Mouse (Mus musculus) cerebellum, adult (tissue): ENCODE data around the gene Prkcb.
"Not testable (repeated sequence)": the region's sequence is repeated elsewhere in the genome, so short reads cannot be mapped to it uniquely, and the experiment has no call there.

Experiments
- ATAC-seq: cut with Nextera tagmentation; 2 replicates; pipeline ENCODE4 v1.9.2; 2017; ENCODE audit warnings: mild to moderate bottlenecking, moderate library complexity, mixed read lengths; ENCODE audit not compliant: insufficient number of reproducible peaks, low FRiP score, low TSS enrichment

The Prkcb gene

DNA sequence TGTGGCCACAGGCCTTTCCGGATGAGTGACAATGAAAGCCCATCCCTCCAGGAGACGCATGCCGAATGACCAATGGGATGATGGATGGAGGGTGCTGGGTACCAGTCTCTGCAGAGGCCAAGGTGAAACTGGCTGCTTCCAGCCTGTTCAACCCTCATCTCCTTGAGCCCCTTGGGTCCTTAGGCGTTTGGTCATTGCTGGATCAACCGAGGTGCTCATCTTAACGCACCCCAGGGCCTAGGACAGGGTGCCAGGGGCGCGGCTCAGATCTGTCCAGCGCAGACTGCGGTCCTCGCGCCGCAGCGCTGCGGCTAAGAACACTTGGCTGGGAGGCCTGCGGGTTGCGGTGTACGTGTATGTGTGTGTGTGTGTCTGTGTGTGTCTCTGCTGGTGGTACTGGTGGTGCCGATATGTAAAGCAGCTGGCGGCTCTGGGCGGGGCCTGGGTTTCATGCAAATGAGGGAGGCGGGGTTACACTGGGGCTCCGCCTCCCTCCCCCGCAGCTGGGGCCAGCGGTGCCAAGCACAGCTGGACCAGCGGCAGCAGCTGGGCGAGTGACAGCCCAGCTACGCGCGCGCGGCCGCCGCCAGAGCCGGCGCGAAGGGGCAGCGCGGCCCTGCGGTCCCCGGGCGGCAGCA, at the start of gene Prkcb:
Prkcb (plus strand) TSS at position 147 of the 638 bp plus-strand sequence.
- peak; percentile 59 for ATAC-seq

DNA sequence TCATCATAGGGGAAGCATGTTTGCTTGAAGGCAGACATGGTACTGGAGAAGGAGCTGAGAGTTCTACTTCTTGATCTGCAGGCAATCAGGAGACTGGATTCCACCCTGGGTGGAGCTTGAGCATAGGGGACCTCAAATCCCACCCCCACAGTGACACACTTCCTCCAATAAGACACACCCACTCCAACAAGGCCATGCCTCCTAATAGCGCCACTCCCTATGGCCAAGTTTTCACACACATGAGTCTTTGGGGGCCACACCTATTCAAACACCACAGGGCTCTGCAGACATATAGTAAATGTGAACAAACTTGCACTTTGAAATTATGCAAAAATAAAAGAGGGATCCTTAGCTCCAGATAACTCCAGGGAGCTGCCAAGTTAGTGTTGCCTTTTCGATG, 49.6 kb upstream of the Prkcb start:
- ATAC-seq: no peak

DNA sequence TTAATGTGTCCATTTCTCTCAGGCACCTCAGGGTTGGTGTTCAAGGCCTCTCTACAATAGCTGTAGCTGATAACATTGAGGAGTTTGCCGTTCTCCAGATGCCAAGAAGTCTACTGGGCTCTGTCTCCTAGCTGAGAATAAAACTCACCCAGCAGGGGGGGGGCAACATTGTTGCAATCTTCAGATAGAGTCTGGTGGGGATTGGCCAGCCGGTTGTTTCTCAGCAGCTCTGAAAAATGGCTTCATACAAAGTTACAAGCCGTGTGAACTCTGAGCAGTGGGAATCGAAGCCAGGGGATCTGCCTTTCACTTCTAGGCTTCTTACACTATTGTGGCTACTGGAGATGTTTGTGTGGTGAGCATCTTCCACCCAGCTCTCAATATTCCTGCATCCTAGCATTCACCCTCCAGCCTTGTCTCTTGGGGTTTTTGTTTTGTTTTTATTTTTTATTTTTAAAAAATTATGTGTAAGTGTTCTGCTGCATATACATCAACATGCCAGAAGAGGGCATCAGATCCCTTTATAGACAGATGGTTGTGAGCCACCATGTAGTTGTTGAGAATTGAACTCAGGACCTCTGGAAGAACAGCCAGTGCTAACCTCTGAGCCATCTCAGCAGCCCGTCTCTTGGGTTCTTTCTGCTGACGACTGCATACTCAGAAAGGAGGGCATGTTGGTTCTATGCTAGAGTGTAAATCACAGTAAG, 48.0 kb upstream of the Prkcb start:
- ATAC-seq: no peak

DNA sequence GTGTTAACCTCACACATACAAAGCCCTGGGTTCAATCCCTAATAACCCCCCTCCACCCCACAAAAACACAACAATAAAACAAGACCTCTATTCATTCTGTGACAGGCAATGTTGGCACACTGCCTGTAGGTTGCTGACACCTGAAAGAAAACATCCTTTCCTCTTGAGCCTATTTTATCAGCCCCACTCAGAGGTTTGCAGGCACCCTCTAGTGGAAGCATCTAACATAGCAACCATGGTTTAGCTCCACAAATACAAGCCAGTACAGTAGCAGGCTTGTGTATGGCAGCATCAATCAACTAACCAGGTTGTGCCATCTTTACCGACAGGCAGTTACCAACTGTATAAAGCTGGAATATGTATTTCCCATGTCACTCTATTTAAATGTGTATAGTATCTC, 46.3 kb upstream of the Prkcb start:
- no peak for ATAC-seq

DNA sequence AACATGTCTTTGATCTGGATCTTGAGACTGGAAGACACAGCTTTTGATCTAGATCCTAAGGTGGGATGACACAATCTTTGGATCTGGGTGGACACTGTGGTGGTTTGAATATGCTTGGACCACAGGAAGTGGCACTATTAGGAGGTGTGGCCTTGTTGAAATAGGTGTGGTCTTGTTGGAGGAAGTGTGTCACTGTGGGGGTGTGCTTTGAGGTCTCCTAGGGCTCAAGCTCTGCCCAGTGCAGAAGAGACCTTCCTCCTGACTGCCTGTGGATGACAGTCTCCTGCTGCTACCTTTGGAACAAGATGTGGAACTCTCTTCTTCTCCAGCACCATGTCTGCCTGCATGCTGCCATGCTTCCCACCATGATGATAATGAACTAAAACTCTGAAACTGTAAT, 45.8 kb upstream of the Prkcb start:
- not testable (repeated sequence) for ATAC-seq

DNA sequence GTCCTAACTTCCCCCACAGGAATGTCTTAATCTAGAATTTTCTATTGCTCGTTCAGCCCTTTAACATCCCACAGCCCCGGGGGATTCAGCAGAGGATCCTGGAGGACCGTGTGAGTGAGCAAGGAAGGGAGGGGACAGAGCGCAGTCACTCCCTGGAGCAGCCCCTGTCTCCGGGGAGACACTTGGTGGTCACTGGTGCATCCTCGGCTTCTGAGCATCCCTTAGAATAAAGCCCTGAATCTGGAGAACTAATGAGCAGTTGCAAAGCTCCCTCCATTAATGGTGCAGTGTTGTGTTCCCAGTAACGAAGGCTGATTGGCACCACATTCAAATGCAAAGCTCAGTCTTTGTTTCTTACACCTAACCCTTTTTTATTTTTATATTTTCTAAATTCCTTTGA, 44.4 kb upstream of the Prkcb start:
- ATAC-seq: no peak

DNA sequence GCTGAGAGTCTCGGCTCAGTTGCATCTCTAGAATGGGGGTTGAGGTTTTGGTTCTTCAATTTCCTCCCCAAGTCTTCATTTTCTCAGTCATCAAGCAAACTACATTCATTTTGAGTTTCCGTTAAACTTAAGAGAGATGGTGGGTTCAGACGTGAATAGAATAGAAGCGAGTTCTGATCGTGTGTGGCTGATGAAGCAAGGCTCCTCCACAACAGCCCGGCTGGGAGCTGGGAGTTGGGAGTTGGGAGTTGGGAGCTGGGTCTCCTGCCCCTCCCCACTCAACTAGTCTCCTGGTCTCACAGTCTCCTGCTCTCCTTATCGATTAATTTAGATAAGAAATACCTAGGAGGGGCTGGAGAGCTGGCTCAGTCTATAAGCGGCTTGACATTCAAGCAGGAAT, 44.0 kb upstream of the Prkcb start:
- ATAC-seq: no peak

DNA sequence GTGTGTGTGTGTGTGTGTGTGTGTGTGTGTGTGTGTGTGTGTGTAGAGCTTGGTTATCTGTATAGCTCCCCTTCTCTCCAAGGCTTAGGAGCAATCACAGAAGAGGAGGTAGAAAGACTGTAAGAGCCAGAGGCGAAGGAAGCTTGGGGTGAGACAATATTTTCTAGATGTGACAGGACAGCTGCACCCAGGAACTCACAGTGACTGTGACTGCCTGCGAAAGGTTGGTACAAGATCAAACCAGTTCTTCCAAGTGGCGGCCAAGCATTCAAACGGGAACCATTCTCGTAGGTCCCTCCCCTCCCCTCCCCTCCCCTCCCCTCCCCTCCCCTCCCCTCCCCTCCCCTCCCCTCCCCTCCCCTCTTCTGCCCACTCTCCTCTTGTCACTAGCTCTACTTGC, 42.6 kb upstream of the Prkcb start:
- ATAC-seq: no peak

DNA sequence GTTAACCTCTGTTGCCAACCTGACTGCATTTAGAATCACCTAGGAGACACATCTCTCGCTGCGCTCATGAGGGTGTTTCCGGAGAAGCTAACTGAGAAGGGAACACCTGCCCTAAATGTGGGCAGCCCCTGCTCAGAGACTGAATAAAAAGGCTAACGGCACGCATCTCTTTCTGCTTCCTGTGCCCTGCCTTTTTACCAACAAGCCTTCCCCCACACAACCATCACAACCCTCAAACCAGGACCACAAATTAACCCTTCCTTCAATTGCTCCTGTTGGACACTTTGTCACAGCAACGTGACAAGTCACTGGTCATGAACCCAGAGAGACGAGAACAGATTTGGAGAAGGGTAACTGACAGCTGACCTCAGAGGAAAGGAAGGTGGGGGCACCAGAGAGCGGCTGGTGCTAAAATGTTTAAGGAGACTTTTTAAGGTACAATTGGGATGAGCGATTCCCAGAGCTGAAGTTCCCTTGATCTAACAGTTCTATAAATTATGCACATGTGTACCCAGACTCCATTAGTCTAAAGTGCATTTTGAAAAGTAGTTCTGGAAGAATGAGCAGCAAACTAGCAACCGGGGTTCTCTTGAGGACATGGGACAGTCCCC, 41.2 kb upstream of the Prkcb start:
- no peak for ATAC-seq

DNA sequence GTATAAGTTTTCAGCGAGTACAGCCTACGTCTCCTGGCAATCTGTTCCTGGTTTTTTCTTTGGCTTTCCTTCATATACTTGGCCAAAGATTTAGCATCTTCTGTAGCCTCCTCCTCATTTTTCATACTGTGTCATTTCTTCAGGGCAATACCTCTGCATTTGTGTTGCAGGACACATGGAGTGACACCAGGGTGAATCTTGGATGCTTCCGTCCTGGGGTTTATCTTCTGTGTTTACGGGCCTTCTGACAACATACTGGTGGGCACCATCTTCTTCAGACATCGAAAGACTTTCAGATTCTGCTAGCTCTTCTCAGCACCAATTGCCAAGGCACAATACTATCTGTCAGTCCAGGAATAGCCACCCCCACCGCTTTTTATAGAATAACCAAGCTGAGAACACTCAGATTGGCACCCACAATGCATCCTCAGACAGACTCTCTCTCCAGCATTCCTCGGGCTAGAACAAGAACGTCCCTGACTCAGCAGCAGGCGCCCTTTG, 39.2 kb upstream of the Prkcb start:
- no peak for ATAC-seq

DNA sequence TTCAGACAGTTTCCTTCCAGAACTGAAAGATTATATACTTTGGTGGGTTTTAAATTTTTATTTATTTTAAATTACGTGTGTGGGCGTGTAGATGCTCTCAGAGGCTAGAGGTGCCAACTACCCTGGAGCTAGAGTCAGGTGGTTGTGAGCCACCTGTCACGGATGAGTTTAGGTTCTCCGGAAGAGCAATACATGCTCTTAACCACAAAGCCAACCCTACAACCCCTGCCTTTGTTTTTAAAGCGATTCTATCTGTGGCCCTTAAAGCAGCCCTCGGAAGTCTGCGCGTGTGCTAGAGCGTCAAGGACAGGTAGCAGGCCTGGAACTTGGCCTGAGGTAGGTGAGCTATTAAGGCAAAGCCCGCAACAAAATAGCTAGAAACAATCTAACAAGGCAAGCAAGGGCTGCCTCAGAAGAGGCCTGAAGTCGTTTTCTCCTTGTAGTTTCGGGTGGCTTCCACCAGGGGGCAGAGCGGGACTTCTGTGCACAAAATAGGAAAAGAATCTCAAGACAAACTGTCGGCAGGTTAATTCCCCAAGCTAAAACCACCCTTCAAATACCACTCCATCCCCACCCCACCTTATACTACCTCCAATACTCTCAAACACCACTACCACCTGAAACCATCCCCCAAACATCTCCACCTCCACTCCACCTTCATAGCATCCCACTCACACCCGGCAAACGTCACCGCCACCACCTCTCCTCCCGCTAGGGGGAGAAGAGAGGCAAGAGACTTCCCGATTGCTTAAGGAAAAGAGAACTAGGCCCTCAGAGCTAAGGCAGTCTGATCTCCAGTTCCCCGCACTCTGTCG, 37.1 kb upstream of the Prkcb start:
- peak; percentile 93 for ATAC-seq

DNA sequence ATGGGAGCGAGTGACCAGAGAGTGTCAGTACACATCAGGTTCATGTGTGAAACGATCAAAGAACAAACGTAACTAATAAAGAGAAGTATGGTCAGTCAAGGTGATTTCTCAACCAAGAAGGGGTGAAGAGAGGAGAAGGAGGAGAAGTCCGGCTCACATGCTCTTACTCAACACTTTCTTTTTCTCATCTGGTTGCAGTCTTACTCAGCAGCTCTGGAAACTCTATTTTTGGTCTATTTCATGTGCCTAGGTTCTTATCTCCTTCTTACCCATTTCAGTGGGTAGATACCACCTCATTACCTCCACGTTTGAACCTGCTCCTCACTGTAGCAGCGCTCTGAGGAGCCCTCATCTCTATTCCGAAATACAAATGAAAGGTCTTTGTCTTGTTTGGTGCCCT, 31.8 kb upstream of the Prkcb start:
- ATAC-seq: no peak

DNA sequence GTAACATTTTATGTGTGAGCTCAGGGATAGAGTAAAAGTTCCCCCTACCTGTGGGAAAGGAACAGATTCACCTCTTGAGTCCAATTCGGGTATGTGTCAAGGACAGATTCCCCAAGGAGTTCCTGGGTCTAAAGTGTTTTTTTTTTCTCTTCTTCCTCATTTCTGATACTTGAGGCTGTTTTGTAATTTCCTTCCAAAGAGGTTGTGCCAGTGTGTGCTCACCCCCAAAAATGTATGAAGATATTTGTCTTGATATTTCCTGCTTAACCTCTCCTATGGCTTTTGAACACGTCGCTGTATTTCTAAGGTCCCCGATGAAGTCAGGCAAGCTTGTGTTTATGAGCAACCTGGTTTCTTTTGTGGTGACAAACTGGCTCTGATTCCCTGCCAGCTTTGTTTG, 30.0 kb upstream of the Prkcb start:
- no peak for ATAC-seq

DNA sequence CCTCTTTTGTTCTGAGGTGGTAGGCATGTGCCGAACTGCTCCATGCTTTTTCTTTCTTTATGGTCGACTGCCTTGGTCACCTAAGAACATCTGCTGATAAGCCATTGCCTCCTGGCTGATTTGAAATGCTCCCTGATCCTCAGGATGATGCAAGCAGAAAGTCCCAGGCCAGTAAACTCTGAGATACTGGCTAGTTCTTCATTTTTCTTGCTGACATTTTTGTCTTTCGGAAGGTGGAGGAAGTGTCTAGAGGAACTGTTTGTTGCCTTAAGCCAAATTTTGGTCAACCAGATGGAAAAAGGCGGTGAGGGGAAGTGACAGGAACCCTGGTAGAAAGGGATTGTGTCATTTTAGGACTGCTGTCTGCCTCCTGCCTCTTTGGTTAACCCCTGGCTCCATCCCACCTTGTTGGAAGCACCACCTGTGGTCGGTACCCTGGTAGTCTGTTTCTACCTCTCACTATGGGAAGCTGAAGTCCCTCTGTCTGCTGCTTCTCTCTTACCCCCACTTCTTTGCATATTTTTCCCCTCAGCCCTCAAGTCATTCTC, 28.4 kb upstream of the Prkcb start:
- no peak for ATAC-seq

DNA sequence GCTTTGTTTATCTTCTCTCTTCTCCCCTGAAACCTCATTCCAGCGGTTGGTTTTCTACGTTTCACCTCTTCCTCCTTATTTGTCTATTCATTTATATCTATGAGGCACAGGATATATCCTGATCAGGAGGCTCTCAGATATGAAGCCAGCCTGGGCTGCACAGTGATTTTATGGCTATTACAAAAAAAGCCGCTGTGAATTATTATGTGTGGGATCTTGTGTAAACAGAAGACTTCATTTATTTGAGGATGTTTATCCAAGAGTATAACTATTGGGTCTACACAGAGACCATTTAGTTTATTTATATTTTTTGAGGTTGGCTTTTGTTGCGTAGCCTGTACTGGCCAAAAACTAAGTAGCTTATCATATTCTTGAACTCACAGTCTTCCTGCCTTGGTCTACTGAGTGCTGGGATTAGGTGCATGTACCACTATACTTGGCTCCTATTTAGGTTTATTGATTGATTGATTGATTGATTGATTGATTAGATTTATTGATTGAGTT, 19.5 kb upstream of the Prkcb start:
- ATAC-seq: no peak

DNA sequence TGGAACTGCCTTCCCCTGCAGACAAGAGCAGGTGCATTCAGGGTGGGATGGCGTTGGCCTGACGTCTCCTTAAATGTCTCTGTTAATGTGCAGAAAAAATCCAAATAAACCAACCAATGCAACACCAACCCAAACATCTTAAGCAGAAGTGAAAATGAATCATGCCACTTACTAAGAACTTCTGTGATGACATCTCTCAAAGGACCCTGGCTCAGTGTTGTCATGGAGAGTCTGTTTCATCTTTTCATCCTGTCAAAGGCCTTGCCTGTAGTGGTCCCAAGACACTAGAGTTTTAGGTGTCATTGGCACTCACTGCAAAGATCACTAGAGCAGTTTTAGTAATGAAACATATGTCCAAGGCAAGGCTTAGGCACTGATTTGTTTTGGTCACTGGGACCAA, 16.2 kb upstream of the Prkcb start:
- no peak for ATAC-seq

DNA sequence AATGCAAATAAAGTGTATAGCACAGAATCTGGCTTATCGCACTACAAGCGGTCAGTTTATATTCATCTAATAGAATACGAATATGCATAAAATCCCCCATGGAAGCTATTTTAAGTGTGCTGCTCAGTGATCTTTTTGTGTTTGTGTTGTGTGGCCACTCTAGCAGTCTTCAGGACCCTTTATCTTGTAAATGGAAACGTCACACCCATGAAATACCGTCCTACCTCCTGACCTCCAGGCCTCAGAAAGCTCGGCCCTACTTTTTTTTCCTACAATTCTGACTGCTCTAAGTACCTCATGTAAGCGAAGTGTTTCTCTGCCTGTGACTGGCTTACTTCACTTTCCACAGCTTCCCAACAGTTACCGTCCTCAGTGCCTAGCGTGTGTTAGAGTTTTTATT, 9.0 kb upstream of the Prkcb start:
- no peak for ATAC-seq

DNA sequence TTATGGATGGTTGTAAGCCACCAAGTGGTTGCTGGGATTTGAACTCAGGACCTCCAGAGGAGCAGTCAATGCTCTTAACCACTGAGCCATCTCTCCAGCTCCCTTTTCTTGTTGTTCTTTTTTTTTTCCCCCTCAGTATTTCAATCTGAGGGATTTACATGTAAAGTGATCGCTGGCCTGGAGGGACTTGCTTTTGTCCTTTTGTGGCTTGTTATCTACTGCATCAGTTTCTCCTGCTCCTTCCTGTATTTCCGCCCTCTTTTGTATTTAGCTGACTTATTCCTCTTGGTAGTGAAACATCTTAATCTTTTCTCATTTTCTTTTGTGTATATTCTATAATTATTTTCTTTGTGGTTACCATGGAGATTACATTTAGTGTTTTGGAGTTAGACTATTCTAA, 8.2 kb upstream of the Prkcb start:
- ATAC-seq: no peak

DNA sequence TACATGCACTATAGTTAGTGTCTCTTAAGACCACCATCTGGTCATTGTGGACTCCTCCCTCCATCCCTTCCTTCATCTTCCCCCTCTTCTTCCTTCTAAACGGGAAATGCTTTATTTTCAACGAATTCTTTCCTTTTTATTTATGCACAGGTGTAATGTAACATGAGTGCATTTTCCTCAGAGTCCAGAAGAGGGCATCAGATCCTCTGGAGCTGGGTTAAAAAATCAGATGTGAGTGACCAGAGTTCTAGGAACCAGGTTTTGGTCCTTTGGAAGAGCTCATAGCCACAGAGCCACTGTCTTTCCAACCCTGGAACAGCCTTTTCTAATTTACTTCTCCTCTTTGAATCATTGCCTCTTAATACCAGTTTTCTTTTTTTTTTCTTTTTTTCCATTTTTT, 6.0 kb upstream of the Prkcb start:
- ATAC-seq: no peak

DNA sequence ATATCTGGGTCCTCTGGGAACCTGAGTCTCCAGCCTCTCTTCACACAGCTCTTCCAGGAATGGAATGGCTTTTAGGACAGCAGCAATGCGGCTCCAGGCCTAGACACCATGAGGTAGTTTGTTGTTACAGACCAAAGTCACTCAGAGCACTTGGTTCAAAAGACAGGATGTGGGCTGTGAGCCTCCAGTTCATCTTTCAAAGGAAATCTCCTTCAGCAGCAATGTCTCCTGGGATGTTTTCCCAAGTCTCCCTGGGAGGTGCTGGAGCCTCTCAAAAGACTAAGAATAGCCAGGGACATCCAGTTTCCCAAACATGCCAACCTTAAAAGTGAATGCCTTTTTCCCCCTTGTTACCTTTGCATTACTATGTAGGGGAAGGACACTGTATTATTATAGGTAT, 1.3 kb upstream of the Prkcb start:
- ATAC-seq: no peak
